Mouse (Mus musculus) c-Kit-positive CD71-positive TER-119-positive erythroid progenitor cells, embryonic 14.5 days (primary cell): ENCODE data around the gene Cabs1.

Experiments used
- DNase-seq: peaks from one replicate; pipeline ENCODE4 v3.0.0-alpha.2; 2013; ENCODE audit warnings: low spot score

The Cabs1 gene

GRCm38 (mm10) chr5:87979139-87979538, at the start of gene Cabs1:
Gene Cabs1 (plus strand): TSS chr5:87979439.
- no peak for DNase-seq

- DNase-seq = no peak
These were observed 47.6 kb upstream of the Cabs1 start for GRCm38 (mm10) chr5:87931603-87932002.

GRCm38 (mm10) chr5:87940752-87941151, 38.5 kb upstream of the Cabs1 start:
- DNase-seq = no peak

- DNase-seq = no peak
These were observed 36.7 kb upstream of the Cabs1 start for GRCm38 (mm10) chr5:87942515-87942914.

- DNase-seq = no peak
These were observed 27.4 kb upstream of the Cabs1 start for GRCm38 (mm10) chr5:87951836-87952235.

GRCm38 (mm10) chr5:87969201-87969600, 10.0 kb upstream of the Cabs1 start, which contains the start of the genes 2310003L06Rik and Gm28434:
Gene 2310003L06Rik (plus strand): TSS chr5:87969459.
Gene Gm28434 (plus strand): TSS chr5:87969517.
- DNase-seq = no peak

GRCm38 (mm10) chr5:87982468-87983214, 3.4 kb downstream of the Cabs1 start:
- DNase-seq = no peak

- DNase-seq = no peak
These were observed 23.0 kb downstream of the Cabs1 start, which contains the start of gene Smr3a for GRCm38 (mm10) chr5:88002249-88002648. Gene Smr3a (plus strand): TSS chr5:88002549.

GRCm38 (mm10) chr5:88005241-88005640, 26.0 kb downstream of the Cabs1 start:
- DNase-seq = no peak
